Mouse (Mus musculus) kidney, adult 2 months (tissue): Measurements from ENCODE around the gene Nup210. TPM values are rescaled to one million over a fixed set of nuclear protein-coding genes. Genes with fewer than 3 reads are reported as not detected.

Source experiments
- DNase-seq: peaks from one replicate; pipeline ENCODE4 v3.0.0; 2021
- H3K27ac ChIP-seq: fragments of 200-500 bp; 2 replicates; pipeline ENCODE4 v1.5.1; 2012; ENCODE audit warnings: low read depth, low read length, control low read depth, inconsistent platforms; ENCODE audit not compliant: insufficient read depth
- H3K27me3 ChIP-seq: fragments of 200-500 bp; replicated peaks from 2 replicates; pipeline ENCODE4 v1.6.1; 2012; ENCODE audit warnings: mild to moderate bottlenecking, moderate library complexity, low read length, inconsistent platforms; ENCODE audit not compliant: control insufficient read depth, insufficient read depth
- H3K36me3 ChIP-seq: fragments of 200-500 bp; 2 replicates; pipeline ENCODE4 v1.6.1; 2012; ENCODE audit warnings: mild to moderate bottlenecking, moderate library complexity, low read length, inconsistent platforms; ENCODE audit not compliant: control insufficient read depth, insufficient read depth
- H3K4me1 ChIP-seq: fragments of 200-500 bp; 2 replicates; pipeline ENCODE4 v1.6.1; 2011; ENCODE audit warnings: low read length; ENCODE audit not compliant: control insufficient read depth, insufficient read depth
- H3K4me3 ChIP-seq: fragments of 200-500 bp; 2 replicates; pipeline ENCODE4 v1.5.1; 2011; ENCODE audit warnings: mild to moderate bottlenecking, low read depth, low read length, control low read depth; ENCODE audit not compliant: insufficient read depth
- CTCF ChIP-seq: fragments of 200-500 bp; conservative IDR thresholded peaks from 2 replicates; pipeline ENCODE4 v1.5.1; 2011; ENCODE audit warnings: low read depth, mild to moderate bottlenecking, control low read depth, low read length, moderate library complexity, mixed read lengths; ENCODE audit not compliant: insufficient read depth, insufficient read length
- POLR2A ChIP-seq: fragments of 200-500 bp; IDR thresholded peaks from one replicate; pipeline ENCODE4 v1.6.1; 2011; ENCODE audit warnings: low read depth, low read length, control low read depth
- WGBS: fragments of 180-500 bp; shearing (Covaris S2); methylation state at CpG from one replicate; pipeline ENCODE4 v1.1.7; 2018; 5-methylcytosine and 5-hydroxymethylcytosine counted together
- polyA plus RNA-seq: library from polyadenylated mRNA; depleted of rRNA; stranded (reverse); fragments of >200 nt; gene quantifications from 2 replicates; pipeline ENCODE4 v1.2.3, GENCODE M21; 2012

Gene Nup210
- polyA plus RNA-seq, 1 experiment: 18.5 TPM

DNA sequence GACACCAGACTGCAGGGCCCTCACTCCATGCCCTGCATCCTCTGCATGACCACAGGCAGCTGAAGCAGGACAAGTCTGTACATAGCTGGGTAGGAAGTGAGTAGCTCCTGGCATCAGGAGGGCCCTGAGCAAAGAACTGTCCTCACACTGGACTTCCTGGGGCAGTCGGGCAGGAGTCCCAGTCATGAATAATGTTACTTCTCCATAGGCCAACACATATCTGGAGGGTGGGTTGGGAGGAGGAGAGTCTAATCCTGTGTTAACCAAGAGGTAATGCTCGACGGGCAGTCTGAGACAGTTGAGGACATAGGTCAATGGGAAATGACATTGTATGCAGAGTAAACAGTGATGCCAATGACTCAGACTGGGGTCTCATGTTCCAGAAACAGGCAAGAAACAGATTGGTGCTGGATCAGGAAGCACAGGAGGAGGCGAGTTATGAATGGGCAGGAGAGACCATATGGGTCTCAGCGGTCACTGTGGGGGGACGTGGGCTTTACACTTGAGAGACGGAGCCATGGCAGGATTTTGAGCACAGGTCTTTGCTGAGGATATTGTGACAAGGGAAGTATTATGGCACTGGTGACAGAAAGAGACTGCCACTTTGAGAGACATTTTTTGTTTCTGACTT is 99.9 kb downstream of the Nup210 start:
- no peak for DNase-seq
- WGBS: 84% methylated on average over 7 of the region's 7 CpGs
- Histone ChIP-seq H3K4me3 (no peak overlapping the region), H3K36me3 (no peaks in the 10 kb centered on the region), H3K27me3 (no peaks in the 10 kb centered on the region), H3K27ac (no peak overlapping the region), H3K4me1 (no peaks in the 10 kb centered on the region)
- TF ChIP-seq CTCF (no peak), POLR2A (no peak)

DNA sequence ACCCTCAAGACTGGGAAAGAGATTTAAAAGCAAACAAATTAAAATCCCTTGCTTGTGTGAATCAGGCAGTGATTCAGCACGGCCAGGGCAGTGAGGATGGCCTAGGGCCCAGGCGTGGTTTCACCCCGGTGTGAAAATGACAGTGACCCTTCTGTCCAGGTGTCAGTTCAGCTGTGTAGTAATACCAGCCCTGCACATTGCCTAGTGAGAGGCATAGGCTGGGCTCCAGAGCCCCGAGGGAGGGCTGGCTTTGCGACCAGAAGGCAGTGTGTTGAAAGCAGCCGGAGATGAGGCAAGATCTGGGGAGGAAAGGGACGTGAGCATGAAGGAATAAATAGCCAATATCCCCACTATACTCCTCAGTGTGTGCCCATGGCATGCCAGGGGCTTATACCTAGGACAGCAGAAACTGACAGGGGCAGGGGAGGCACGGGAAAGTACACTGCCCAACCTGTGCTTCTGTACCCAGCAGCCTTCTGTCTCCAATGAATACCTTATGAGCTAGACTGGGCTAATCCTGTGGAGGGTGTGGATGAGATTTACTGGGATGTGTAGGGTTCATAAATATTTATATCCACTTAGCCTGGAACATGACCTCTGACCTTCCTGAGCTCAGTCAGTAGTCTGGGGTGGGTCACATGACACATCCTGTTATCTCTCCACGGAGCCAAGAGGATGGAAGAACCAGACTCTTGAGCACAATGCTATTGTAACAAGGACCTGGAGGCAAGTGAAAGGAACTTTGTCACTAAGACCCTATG is 102.3 kb downstream of the Nup210 start:
- H3K27ac ChIP-seq: no peak overlapping the region
- no peak overlapping the region for H3K4me3 ChIP-seq
- H3K27me3 ChIP-seq: no peaks in the 10 kb centered on the region
- no peaks in the 10 kb centered on the region for H3K4me1 ChIP-seq
- no peaks in the 10 kb centered on the region for H3K36me3 ChIP-seq
- peak; percentile 3 for DNase-seq
- no peak for TF ChIP-seq CTCF
- no peak for TF ChIP-seq POLR2A
- WGBS: 76% methylated on average over 9 of the region's 9 CpGs

DNA sequence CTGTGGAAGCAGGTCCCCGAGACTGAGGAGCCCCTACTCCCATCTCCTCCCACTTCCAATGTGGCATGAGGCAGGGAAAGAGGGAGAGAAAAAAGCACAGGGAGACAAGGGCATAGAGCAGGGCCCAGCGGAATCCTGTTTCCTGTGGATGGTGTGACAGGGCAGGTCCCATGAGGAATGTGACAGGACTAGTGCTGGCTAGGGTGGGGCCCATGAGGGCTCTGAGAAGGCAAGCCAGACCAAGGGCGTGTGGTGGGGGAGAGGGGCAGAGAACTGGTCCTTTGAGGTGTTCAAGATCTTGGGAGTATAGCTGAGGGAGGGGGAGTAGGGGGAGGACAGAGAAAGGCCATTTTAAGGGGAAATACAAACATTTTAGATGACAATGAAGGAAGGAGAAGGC is 104.2 kb downstream of the Nup210 start:
- no peaks in the 10 kb centered on the region for H3K4me1 ChIP-seq
- no peak for DNase-seq
- no peaks in the 10 kb centered on the region for H3K36me3 ChIP-seq
- no peak overlapping the region for H3K4me3 ChIP-seq
- no peak overlapping the region for H3K27ac ChIP-seq
- 63% methylated on average over 3 of the region's 3 CpGs for WGBS
- no peaks in the 10 kb centered on the region for H3K27me3 ChIP-seq
- TF ChIP-seq CTCF (no peak), POLR2A (no peak)

DNA sequence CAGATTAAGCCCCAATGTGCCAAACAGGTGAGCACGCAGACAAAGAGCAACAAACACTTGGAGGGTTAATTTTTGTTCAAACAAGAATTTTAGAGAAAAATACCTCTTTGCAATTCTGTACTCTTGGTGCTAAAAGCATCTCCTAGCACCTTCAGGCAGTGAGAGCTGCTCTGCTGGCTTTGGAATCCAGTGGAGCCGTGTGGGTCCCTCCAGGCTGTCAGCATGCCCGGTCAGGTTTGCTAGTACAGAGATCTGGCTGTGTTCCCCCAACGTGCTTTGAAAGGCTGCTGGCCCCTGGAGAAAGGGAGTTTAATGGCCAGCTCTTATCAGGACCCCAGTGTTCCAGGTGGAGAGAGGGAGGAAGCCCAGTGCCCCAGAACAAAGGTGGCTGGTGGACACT is 105.1 kb downstream of the Nup210 start:
- Histone ChIP-seq H3K27me3 (no peaks in the 10 kb centered on the region), H3K36me3 (no peaks in the 10 kb centered on the region), H3K27ac (no peak overlapping the region), H3K4me1 (no peaks in the 10 kb centered on the region), H3K4me3 (no peak overlapping the region)
- TF ChIP-seq CTCF: no peak
- no peak for TF ChIP-seq POLR2A
- no peak for DNase-seq
- WGBS: 53% methylated on average over 4 of the region's 4 CpGs

DNA sequence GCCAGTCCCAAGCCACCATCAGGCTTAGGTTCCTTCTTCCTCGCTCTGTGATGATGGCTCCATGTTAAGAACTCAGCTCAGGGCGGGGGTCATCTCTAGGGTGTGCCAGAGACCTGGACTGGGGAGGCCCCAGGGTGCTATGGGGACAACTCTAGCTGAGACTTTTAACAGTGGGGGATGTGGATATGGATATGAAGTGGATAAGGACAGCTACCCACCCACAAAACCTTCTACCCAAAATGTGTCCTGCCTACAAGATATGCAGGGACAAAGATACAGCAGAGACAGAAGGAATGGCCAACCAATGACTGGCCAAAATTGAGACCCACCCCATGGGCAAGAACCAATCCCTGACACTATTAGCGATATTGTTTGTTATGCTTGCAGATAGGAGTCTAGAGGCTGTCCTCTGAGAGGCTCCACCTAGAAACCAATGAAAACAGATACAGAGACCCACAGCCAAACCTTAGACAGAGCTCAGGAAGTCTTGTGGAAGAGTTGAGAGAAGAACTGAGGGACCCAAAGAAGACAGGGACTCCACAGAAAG is 108.3 kb downstream of the Nup210 start:
- H3K27me3 ChIP-seq: no peaks in the 10 kb centered on the region
- WGBS: 94% methylated on average over 3 of the region's 3 CpGs
- no peak for DNase-seq
- H3K36me3 ChIP-seq: no peaks in the 10 kb centered on the region
- H3K4me3 ChIP-seq: no peak overlapping the region
- H3K4me1 ChIP-seq: no peaks in the 10 kb centered on the region
- no peak for TF ChIP-seq CTCF
- TF ChIP-seq POLR2A: no peak
- H3K27ac ChIP-seq: no peak overlapping the region

DNA sequence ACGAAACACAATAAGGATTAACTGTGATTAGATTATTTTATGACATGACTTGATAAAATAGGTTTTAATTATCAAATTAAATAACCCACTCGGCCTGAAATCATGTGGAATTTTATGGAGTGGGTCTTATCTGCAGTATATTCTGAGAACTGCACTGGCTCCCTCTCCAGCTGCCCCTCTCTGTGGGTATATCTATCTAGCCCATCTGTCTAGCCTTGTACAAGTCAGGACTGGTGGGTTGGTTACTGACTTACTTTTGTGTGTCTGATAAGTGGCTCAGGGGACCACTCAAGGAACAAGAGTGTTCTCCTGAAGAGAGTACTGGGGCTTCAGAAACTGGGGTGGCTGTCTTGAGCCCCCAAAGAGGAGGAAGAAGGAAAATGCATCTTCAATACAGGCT is 109.4 kb downstream of the Nup210 start:
- H3K36me3 ChIP-seq: no peaks in the 10 kb centered on the region
- H3K4me1 ChIP-seq: no peaks in the 10 kb centered on the region
- H3K27me3 ChIP-seq: no peaks in the 10 kb centered on the region
- no peak overlapping the region for H3K27ac ChIP-seq
- no peak for DNase-seq
- 62% methylated on average over 2 of the region's 2 CpGs for WGBS
- TF ChIP-seq CTCF: no peak
- no peak for TF ChIP-seq POLR2A
- H3K4me3 ChIP-seq: no peak overlapping the region

DNA sequence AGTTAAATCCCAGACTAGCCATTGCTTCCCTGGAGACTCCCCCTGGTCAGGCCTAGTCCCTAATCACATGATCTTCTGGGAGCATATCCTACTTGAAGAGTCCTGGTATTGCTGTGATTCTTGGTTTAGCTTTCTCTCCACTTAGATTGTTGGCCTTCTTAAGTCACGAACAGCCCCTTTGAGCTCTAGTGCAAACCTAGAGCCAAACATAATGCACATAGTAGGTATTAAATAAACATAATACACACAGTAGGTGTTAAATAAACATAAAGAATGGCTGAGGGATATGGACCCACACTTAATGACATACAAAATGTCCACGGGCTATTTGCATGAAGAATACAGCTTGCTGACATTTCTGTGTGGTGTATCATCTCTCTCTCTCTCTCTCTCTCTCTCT is 112.5 kb downstream of the Nup210 start:
- H3K4me3 ChIP-seq: no peak overlapping the region
- H3K27ac ChIP-seq: no peak overlapping the region
- 93% methylated on average over 2 of the region's 2 CpGs for whole genome bisulfite sequencing
- no peaks in the 10 kb centered on the region for H3K36me3 ChIP-seq
- DNase-seq: no peak
- no peak for TF ChIP-seq POLR2A
- no peak for TF ChIP-seq CTCF
- no peaks in the 10 kb centered on the region for H3K4me1 ChIP-seq
- H3K27me3 ChIP-seq: no peaks in the 10 kb centered on the region; the same call in 1 of the 2 replicates
